Mouse (Mus musculus) 416B (cell line): ENCODE results near the gene Trpt1.

ENCODE experiments used
- DNase-seq: peaks from one replicate; pipeline ENCODE4 v3.0.0; 2011; ENCODE audit warnings: low read depth

Gene Trpt1

DNA sequence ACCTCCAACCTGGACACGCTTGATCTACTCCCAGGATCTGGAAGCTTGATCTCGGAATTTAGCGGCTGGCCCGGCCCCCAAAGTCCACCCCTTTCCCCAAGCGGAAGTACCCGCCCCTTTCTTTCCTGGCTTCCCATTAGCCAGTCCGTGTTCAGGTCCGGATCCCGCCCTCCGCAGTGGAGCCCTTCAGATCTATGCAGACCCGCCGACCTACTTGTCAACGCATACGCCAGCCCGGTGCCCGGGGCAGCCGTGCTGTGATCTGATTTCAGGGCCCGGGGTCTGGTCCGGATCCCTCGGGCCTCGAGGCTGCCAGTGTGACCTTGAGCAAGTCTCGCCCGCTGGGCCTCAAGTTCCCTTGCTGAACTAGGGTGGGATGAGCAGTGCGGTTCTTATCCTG, at the start of gene Trpt1, which contains the start of gene Nudt22:
Gene Trpt1, plus strand, starts transcription at position 126 of the 400 bp plus-strand sequence.
Gene Nudt22, minus strand, starts transcription at position 112 of the 400 bp plus-strand sequence.
- peak; percentile 87 for DNase-seq

DNA sequence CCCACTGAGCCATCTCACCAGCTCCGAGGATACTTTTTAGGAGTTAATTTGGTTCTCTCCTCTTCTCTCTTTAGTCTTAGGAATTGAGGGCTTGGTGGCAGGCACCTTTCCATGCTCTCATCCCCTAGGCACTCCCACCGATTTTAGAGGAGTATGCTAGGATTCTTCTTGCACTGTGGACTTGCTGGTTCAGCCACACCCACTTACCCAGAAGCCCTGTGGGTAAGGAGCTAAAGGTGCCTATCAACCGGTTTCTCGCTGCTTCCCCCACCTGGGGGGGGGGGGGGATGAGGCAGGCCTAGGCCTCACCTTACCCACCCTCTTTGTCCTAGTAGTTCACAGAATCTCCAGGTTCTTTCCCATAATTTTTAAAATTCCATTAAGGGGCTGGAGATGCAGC, 48.2 kb upstream of the Trpt1 start:
- no peak for DNase-seq

GRCm38 (mm10) chr19:6948186-6948585, 47.7 kb upstream of the Trpt1 start:
- DNase-seq: no peak

GRCm38 (mm10) chr19:6949532-6949931, 46.4 kb upstream of the Trpt1 start:
- no peak for DNase-seq

- DNase-seq: no peak
These were observed 46.0 kb upstream of the Trpt1 start for GRCm38 (mm10) chr19:6949951-6950350.

DNA sequence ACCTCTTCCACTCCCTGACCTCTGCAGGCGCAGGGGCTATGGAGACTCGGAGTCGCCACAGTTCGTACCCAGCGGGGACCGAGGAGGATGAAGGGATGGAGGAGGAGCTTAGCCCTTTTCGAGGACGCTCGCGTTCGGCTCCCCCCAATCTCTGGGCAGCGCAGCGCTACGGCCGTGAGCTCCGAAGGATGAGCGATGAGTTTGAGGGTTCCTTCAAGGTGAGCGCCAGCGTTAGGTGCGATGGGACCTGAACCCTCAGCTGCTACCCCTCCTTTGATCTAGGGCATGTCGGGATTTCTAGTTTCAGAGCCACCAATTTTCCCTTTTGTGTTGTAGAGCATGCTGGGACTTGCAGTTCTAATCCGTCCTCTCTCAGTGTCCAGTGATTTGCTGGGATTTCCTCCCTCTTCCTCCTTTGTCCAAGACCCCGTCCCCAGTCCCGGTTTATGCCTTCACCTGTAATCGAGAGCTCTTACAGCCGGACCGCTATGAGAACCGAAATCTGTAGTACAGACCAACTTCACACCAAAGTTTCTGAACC, 45.2 kb upstream of the Trpt1 start:
- peak; percentile 63 for DNase-seq

GRCm38 (mm10) chr19:6951381-6951968, 44.5 kb upstream of the Trpt1 start:
- DNase-seq: peak; percentile 96

DNA sequence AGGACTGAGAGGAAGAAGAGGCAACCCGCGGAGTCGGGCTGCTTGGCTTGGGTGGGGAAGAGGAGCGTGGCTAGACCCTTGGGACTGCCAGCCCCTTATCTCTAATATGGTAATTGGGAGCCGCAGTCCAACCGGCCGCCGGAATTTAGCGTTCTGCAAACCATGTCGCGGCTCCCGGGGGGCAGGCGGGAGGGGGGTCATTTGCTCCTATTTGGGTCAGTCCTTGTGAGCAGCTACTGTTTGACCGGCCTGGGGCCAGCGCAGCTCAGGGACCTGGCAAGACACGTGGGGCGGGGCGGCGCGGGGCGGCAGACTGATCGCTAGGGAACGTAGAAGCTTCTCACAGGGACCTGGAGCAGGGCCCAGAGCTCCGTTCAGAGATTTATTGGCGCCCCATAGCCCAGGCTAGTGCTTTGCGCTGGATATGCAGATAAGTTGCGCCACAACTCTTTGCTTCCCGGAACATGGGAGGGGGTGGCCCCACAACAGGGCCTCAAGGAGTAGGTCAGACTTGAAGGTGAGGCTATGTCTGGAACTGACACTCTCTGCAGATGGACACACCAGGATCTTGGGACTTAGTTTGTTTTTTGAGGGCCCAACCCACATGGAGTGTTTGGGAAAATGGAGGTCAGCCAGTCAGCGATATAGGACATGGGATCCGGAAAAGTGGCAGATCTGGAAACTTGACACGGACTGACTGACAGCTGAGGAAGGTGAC, 43.8 kb upstream of the Trpt1 start:
- peak; percentile 74 for DNase-seq

DNA sequence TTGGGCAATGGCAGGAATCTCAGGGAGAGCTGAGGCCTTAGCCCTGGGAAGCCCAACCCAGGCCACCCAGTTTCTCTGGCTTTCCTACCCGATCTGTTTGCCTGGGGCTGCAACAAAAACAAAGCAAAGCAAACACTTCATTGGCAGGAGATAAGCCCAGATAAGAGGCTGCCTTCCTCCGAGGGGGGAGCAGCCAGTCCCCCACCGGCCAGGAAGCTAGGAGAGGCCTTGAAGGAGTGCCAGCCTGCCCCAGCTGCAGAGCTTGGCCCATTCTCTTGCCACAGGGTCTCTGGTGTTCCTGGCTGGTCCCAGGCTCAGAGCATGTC, 43.3 kb upstream of the Trpt1 start:
- DNase-seq: peak; percentile 84

GRCm38 (mm10) chr19:6954046-6954445, 41.9 kb upstream of the Trpt1 start:
- DNase-seq: no peak

- DNase-seq: no peak
These were observed 40.5 kb upstream of the Trpt1 start for GRCm38 (mm10) chr19:6955424-6955823.

DNA sequence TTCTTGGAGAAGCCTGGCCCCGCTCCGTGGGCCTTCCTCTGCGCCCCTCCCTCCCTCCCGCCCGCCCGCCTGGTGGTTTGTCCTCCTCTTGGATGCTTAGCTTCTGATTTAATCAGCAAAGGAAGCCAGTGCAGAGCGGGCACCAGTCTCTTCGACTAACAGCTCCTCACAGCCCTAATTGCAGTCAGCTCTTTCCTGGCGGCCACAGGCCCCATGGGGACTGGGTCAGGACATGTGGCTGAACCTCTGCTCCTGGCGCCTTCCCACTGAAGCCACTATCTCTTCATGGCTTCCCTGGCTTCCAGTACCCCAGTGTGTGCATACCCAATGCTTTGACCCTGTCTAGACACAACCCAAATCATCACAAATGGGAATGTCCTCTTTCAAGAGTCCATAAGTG, 39.5 kb upstream of the Trpt1 start:
- no peak for DNase-seq

DNA sequence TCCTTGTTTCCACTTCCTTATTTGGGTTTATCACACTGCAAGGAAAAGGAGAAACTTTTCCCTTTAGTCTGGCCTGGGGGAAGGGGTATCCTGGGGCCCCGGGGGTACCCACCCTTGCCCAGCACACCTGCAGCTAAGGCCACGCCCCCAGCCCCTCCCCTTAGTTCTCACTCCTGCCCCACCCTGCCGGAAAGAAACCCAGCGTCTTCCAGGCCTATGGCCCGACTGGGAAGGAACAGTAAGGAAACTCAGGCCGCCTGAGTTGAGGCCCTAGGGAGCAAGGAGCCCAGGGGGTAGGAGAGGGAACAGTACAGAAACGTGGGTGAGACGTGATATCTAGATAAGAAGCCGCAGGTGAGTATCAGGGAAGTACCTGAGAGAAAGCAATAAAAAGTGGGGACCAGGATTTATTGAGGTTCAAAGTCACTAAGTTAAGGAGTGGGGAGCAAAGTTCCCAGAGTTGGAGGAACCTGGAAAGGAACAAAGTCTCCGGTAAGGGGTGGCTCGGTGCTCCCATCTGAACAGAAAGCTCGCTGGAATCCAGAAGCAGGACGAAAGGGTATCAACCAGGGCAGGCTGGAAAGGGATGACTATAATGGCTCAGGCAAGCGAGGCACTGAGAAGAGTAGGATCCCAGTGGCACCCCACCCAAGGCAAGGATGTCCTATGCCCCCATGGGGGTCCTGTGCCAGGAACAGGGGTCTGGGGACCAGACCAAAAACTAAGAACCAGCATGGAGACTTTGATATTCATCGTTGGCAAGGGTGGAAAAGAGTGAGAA, 27.2 kb upstream of the Trpt1 start:
- DNase-seq: peak; percentile 36

DNA sequence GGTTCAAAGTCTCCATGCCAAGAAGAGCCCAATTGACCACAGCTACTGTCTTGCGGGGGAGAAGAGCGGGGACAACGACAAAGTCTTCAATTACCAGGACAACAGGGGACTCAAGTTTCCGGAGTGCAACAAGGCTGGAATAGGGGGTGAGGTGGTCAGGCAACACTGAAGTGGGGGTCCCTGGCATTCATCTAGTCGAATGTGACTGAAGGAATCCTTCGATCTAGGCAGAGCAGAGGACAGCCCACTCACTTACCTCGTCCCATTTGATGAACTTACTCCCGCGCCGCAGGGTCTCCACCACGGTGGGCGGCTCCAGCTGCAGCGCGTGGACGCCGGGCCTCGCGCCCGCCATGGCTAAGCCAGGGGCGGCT, 26.7 kb upstream of the Trpt1 start:
- DNase-seq: no peak

GRCm38 (mm10) chr19:6969665-6970381, 26.1 kb upstream of the Trpt1 start:
- DNase-seq: peak; percentile 70

- DNase-seq: peak; percentile 84
These were observed 25.4 kb upstream of the Trpt1 start for GRCm38 (mm10) chr19:6970460-6971085.

GRCm38 (mm10) chr19:6971644-6972043, 24.3 kb upstream of the Trpt1 start:
- peak; percentile 35 for DNase-seq

- DNase-seq: no peak
These were observed 23.5 kb upstream of the Trpt1 start for GRCm38 (mm10) chr19:6972247-6972917.

DNA sequence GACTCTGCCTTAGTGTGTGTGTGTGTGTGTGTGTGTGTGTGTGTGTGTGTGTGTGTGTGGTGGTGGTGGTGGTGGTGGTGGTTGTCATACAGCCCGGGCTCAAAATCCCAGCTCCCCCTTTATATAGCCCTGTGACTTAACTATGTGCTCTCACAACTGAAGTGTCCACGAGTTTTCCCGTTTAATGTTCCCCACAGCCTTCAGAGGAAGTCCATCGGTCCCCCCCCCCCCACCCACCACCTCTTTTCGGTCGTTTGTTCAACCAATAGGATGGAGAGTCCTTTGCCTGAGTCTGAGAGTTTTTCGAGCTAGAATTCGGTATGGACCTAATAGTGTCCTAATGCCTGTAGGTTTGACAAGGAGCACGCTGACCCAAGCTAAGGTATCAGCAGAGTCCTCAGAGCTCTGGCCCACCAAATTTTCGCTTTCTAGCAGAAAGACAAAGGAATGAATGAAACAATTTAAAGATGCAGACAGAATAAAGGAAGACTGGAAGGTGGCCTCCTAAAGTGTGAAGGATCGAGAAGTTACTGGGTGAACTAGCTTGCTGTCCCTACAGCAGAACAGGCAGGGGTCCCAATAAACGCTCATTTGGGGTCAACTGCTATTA, 22.2 kb upstream of the Trpt1 start:
- DNase-seq: peak; percentile 74
